Mouse (Mus musculus): ENCODE measurements around the gene Lrpap1.

- TF ChIP-seq POLR2A (IDR thresholded peaks at IDR 0.05; ENCODE audit: extremely low read depth, insufficient read depth, low read length) (no peak), CTCF (IDR thresholded peaks at IDR 0.05; ENCODE audit: extremely low read depth, insufficient read depth, low read length) (no peak)
These were observed 48.7 kb downstream of the Lrpap1 start, which contains the start of gene Dok7 for GRCm38 (mm10) chr5:35056604-35057432.
